Mouse (Mus musculus): Measurements from ENCODE around the gene A530064D06Rik.
"Not testable (repeated sequence)": the region's sequence is repeated elsewhere in the genome, so short reads cannot be mapped to it uniquely, and the experiment has no call there.

Gene A530064D06Rik

GRCm38 (mm10) chr17:48167103-48167502, at the start of gene A530064D06Rik:
A530064D06Rik (minus strand) TSS chr17:48167275.
- DNase-seq, result not testable (repeated sequence)

GRCm38 (mm10) chr17:48215429-48215828, 48.4 kb upstream of the A530064D06Rik start:
- no peak for DNase-seq

- DNase-seq, result no peak
Observed at GRCm38 (mm10) chr17:48213511-48213910, 46.4 kb upstream of the A530064D06Rik start.

- DNase-seq, result no peak
Observed at GRCm38 (mm10) chr17:48212596-48212995, 45.5 kb upstream of the A530064D06Rik start.

- DNase-seq, result no peak
Observed at GRCm38 (mm10) chr17:48203086-48203485, 36.0 kb upstream of the A530064D06Rik start.

- no peak for DNase-seq
Observed at GRCm38 (mm10) chr17:48192366-48192765, 25.3 kb upstream of the A530064D06Rik start.

GRCm38 (mm10) chr17:48185252-48185651, 18.2 kb upstream of the A530064D06Rik start:
- no peak for DNase-seq

GRCm38 (mm10) chr17:48157382-48158076, 9.5 kb downstream of the A530064D06Rik start:
- DNase-seq, result no peak

GRCm38 (mm10) chr17:48146120-48146519, 21.0 kb downstream of the A530064D06Rik start, which contains the start of gene 9830107B12Rik:
9830107B12Rik (minus strand) TSS chr17:48146268.
- DNase-seq, result no peak

- DNase-seq, result no peak
Observed at GRCm38 (mm10) chr17:48132810-48133209, 34.3 kb downstream of the A530064D06Rik start.

GRCm38 (mm10) chr17:48120456-48120855, 46.6 kb downstream of the A530064D06Rik start:
- DNase-seq, result no peak

- DNase-seq, result peak; percentile 64 to 85
Observed at GRCm38 (mm10) chr17:48119656-48120055, 47.4 kb downstream of the A530064D06Rik start.

GRCm38 (mm10) chr17:48118570-48118969, 48.5 kb downstream of the A530064D06Rik start:
- peak in 1 of 2 experiments; percentile 18 for DNase-seq

- DNase-seq, result peak in 1 of 2 experiments; percentile 55
Observed at GRCm38 (mm10) chr17:48110547-48111287, 56.4 kb downstream of the A530064D06Rik start.

GRCm38 (mm10) chr17:48108520-48108919, 58.6 kb downstream of the A530064D06Rik start:
- DNase-seq, result no peak

- peak; percentile 44 to 47 for DNase-seq
Observed at GRCm38 (mm10) chr17:48107862-48108261, 59.2 kb downstream of the A530064D06Rik start.

- DNase-seq, result peak in 1 of 2 experiments; percentile 7
Observed at GRCm38 (mm10) chr17:48107333-48107732, 59.7 kb downstream of the A530064D06Rik start.

GRCm38 (mm10) chr17:48100441-48101417, 66.3 kb downstream of the A530064D06Rik start:
- DNase-seq, result peak; percentile 69 to 82

- DNase-seq, result no peak
Observed at GRCm38 (mm10) chr17:48099312-48099711, 67.8 kb downstream of the A530064D06Rik start.
